Mouse (Mus musculus) heart, postnatal 0 days (tissue): Measurements from ENCODE around the gene Npepl1. TPM values are rescaled to one million over a fixed set of nuclear protein-coding genes. Genes with fewer than 3 reads are reported as not detected.

Experiments used
- ATAC-seq: fragments of 200-750 bp; cut with Nextera tagmentation; 2 replicates; pipeline ENCODE4 v1.8.0; 2017; ENCODE audit warnings: low read depth, moderate number of reproducible peaks, moderate library complexity; ENCODE audit not compliant: insufficient read depth
- DNase-seq: peaks from one replicate; pipeline ENCODE4 v3.0.0-alpha.2; 2016; ENCODE audit warnings: low spot score
- H3K27ac ChIP-seq: fragments of 300-500 bp; sonication (generic); 2 replicates; pipeline ENCODE4 v1.5.1; 2014; ENCODE audit warnings: low read depth, mild to moderate bottlenecking
- H3K27me3 ChIP-seq: fragments of 300-500 bp; sonication (generic); 2 replicates; pipeline ENCODE4 v1.6.1; 2014; ENCODE audit warnings: low read length, mixed read lengths; ENCODE audit not compliant: control insufficient read depth, insufficient read depth
- H3K36me3 ChIP-seq: fragments of 300-500 bp; sonication (generic); replicated peaks from 2 replicates; pipeline ENCODE4 v1.6.1; 2014; ENCODE audit warnings: low read length, mixed read lengths; ENCODE audit not compliant: control insufficient read depth, insufficient read depth
- H3K4me1 ChIP-seq: fragments of 300-500 bp; sonication (generic); 2 replicates; pipeline ENCODE4 v1.6.1; 2014; ENCODE audit warnings: antibody characterized with exemption; ENCODE audit not compliant: control insufficient read depth, insufficient read depth
- H3K4me2 ChIP-seq: fragments of 300-500 bp; sonication (generic); 2 replicates; pipeline ENCODE4 v1.6.1; 2014; ENCODE audit warnings: low read depth, mild to moderate bottlenecking, low read length, moderate library complexity
- H3K4me3 ChIP-seq: fragments of 300-500 bp; sonication (generic); 2 replicates; pipeline ENCODE4 v1.5.1; 2014; ENCODE audit warnings: low read depth, low read length
- H3K9ac ChIP-seq: fragments of 300-500 bp; sonication (generic); replicated peaks from 2 replicates; pipeline ENCODE4 v1.6.1; 2014; ENCODE audit warnings: low read depth, low read length, mixed read lengths
- H3K9me3 ChIP-seq: fragments of 300-500 bp; sonication (generic); replicated peaks from 2 replicates; pipeline ENCODE4 v1.6.1; 2016; ENCODE audit warnings: low read length; ENCODE audit not compliant: control insufficient read depth
- CTCF ChIP-seq: IDR thresholded peaks from 2 replicates; pipeline ENCODE4 v1.5.1; 2016; ENCODE audit warnings: antibody characterized with exemption, control low read depth, low read depth
- EP300 ChIP-seq: IDR thresholded peaks from 2 replicates; pipeline ENCODE4 v1.6.1; 2016; ENCODE audit warnings: antibody characterized with exemption, low read depth
- WGBS: fragments of 180-500 bp; shearing (Covaris S2); extraction: QIAGEN DNeasy Blood & Tissue Kit; methylation state at CpG from one replicate; pipeline ENCODE4 v1.1.7; 2014; 5-methylcytosine and 5-hydroxymethylcytosine counted together
- polyA plus RNA-seq: library from polyadenylated mRNA; unstranded; fragments of >200 nt; fragmentation: Nextera tagmentation; extraction: Ambion mirVana; gene quantifications from 2 replicates; pipeline ENCODE4 v1.2.1, GENCODE M21; 2015
- total RNA-seq: library from RNA; depleted of rRNA; stranded (reverse); fragments of >200 nt; gene quantifications from 2 replicates; pipeline ENCODE4 v1.2.3, GENCODE M21; 2014; ENCODE audit warnings: low replicate concordance

The Npepl1 gene
- total and polyA plus RNA-seq, 2 experiments from 2014 or later = 41.5 to 66.0 TPM

- Histone ChIP-seq H3K27me3 (no peaks in the 10 kb centered on the region), H3K9ac (no peak overlapping the region), H3K9me3 (no peaks in the 10 kb centered on the region), H3K4me3 (no peak overlapping the region), H3K4me2 (no peak overlapping the region), H3K27ac (no peak overlapping the region), H3K36me3 (no peaks in the 10 kb centered on the region), H3K4me1 (no peaks in the 10 kb centered on the region)
- TF ChIP-seq EP300 = no peak
- no peak for TF ChIP-seq CTCF
- 53% methylated on average over 3 of the region's 3 CpGs for WGBS
- DNase-seq = no peak
- no peak for ATAC-seq
Observed at GRCm38 (mm10) chr2:174069532-174070049, 40.6 kb upstream of the Npepl1 start.

- DNase-seq = no peak
- ATAC-seq = no peak
Observed at GRCm38 (mm10) chr2:174071406-174071805, 38.7 kb upstream of the Npepl1 start.

GRCm38 (mm10) chr2:174073156-174073790, 36.9 kb upstream of the Npepl1 start:
- H3K9me3 ChIP-seq = no peaks in the 10 kb centered on the region
- no peak overlapping the region for H3K4me2 ChIP-seq
- H3K4me1 ChIP-seq = peaks cover 25% of the 10 kb centered on the region
- H3K27ac ChIP-seq = no peak overlapping the region
- H3K4me3 ChIP-seq = no peak overlapping the region
- ATAC-seq = no peak
- TF ChIP-seq EP300 (no peak), CTCF (no peak)
- DNase-seq = no peak
- 67% methylated on average over 5 of the region's 5 CpGs for WGBS
- no peaks in the 10 kb centered on the region for H3K27me3 ChIP-seq
- no peaks in the 10 kb centered on the region for H3K36me3 ChIP-seq
- H3K9ac ChIP-seq = no peak overlapping the region

More at GRCm38 (mm10) chr2:174071406-174071805, 38.7 kb upstream of the Npepl1 start:
- Histone ChIP-seq H3K27me3 (no peaks in the 10 kb centered on the region), H3K9me3 (no peaks in the 10 kb centered on the region), H3K4me3 (no peak overlapping the region), H3K4me1 (peaks cover 9% of the 10 kb centered on the region), H3K36me3 (no peaks in the 10 kb centered on the region), H3K9ac (no peak overlapping the region), H3K4me2 (no peak overlapping the region), H3K27ac (no peak overlapping the region)
- 73% methylated on average over 5 of the region's 5 CpGs for WGBS
- TF ChIP-seq CTCF (no peak), EP300 (no peak)

- peaks cover 27% of the 10 kb centered on the region for H3K4me1 ChIP-seq
- no peaks in the 10 kb centered on the region for H3K27me3 ChIP-seq
- DNase-seq (no peak), ATAC-seq (no peak)
- H3K4me3 ChIP-seq = peak overlapping the region; percentile 74
- WGBS = 3% methylated on average over 11 of the region's 13 CpGs
- no peaks in the 10 kb centered on the region for H3K9me3 ChIP-seq
- TF ChIP-seq CTCF (no peak), EP300 (no peak)
- H3K9ac ChIP-seq = peak overlapping the region; percentile 51
- peak overlapping the region; percentile 98 for H3K4me2 ChIP-seq
- H3K36me3 ChIP-seq = no peaks in the 10 kb centered on the region
- peak overlapping the region; percentile 93; the same call in 1 of the 2 replicates for H3K27ac ChIP-seq
Observed at GRCm38 (mm10) chr2:174074621-174075020, 35.5 kb upstream of the Npepl1 start.

- peaks cover 27% of the 10 kb centered on the region for H3K4me1 ChIP-seq
- peak overlapping the region; percentile 98 for H3K4me2 ChIP-seq
- no peaks in the 10 kb centered on the region for H3K9me3 ChIP-seq
- no peaks in the 10 kb centered on the region for H3K36me3 ChIP-seq
- no peaks in the 10 kb centered on the region for H3K27me3 ChIP-seq
- 5% methylated on average over 22 of the region's 22 CpGs for WGBS
- peak overlapping the region; percentile 74 for H3K4me3 ChIP-seq
- ATAC-seq (no peak), DNase-seq (no peak)
- peak overlapping the region; percentile 93 for H3K27ac ChIP-seq
- TF ChIP-seq CTCF = no peak
- no peak for TF ChIP-seq EP300
- peak overlapping the region; percentile 51 for H3K9ac ChIP-seq
Observed at GRCm38 (mm10) chr2:174075072-174075570, 35.0 kb upstream of the Npepl1 start.
